Mouse (Mus musculus): ENCODE measurements around the gene Arhgap31. TPM values are rescaled to one million over a fixed set of nuclear protein-coding genes. Genes with fewer than 3 reads are reported as not detected.
"Not testable (repeated sequence)": the region's sequence is repeated elsewhere in the genome, so short reads cannot be mapped to it uniquely, and the experiment has no call there.

Arhgap31 gene
- polyA plus RNA-seq, 1 experiment from 2014 or later = 10.1 TPM

- H3K4me2 ChIP-seq (replicated peaks) = no peak overlapping the region
- no peaks in the 10 kb centered on the region for H3K27me3 ChIP-seq (replicated peaks)
- no peak overlapping the region for H3K27ac ChIP-seq
- no peak for ATAC-seq (ENCODE audit: low FRiP score, low read depth)
- H3K36me3 ChIP-seq = no peaks in the 10 kb centered on the region
- no peaks in the 10 kb centered on the region for H3K4me1 ChIP-seq
- WGBS = 79% methylated on average over 5 of the region's 5 CpGs
- H3K9ac ChIP-seq = no peak overlapping the region
- H3K9me3 ChIP-seq = no peaks in the 10 kb centered on the region
- H3K4me3 ChIP-seq = no peak overlapping the region
These were observed 17.5 kb downstream of the Arhgap31 start for GRCm38 (mm10) chr16:38695557-38695956.

- Histone ChIP-seq H3K9me3 (no peaks in the 10 kb centered on the region), H3K27ac (no peak overlapping the region), H3K27me3 (replicated peaks) (no peaks in the 10 kb centered on the region), H3K36me3 (no peaks in the 10 kb centered on the region), H3K9ac (no peak overlapping the region), H3K4me1 (no peaks in the 10 kb centered on the region), H3K4me2 (replicated peaks) (no peak overlapping the region), H3K4me3 (no peak overlapping the region)
- 90% methylated on average over 6 of the region's 6 CpGs for WGBS
- ATAC-seq (ENCODE audit: low FRiP score, low read depth) = no peak
These were observed 18.1 kb downstream of the Arhgap31 start for GRCm38 (mm10) chr16:38694906-38695540.

GRCm38 (mm10) chr16:38690501-38690900 is 22.6 kb downstream of the Arhgap31 start:
- H3K27ac ChIP-seq = no peak overlapping the region
- H3K9ac ChIP-seq = no peak overlapping the region
- no peak for ATAC-seq (ENCODE audit: low FRiP score, low read depth)
- H3K36me3 ChIP-seq = no peaks in the 10 kb centered on the region
- no peaks in the 10 kb centered on the region for H3K4me1 ChIP-seq
- 92% methylated on average over 5 of the region's 5 CpGs for WGBS
- H3K4me2 ChIP-seq (replicated peaks) = no peak overlapping the region
- no peaks in the 10 kb centered on the region for H3K27me3 ChIP-seq (replicated peaks)
- H3K9me3 ChIP-seq = no peaks in the 10 kb centered on the region
- H3K4me3 ChIP-seq = no peak overlapping the region

GRCm38 (mm10) chr16:38689786-38690185 is 23.3 kb downstream of the Arhgap31 start:
- no peaks in the 10 kb centered on the region for H3K27me3 ChIP-seq (replicated peaks)
- H3K4me2 ChIP-seq (replicated peaks) = no peak overlapping the region
- no peaks in the 10 kb centered on the region for H3K4me1 ChIP-seq
- H3K36me3 ChIP-seq = no peaks in the 10 kb centered on the region
- 89% methylated on average over 10 of the region's 10 CpGs for WGBS
- no peak overlapping the region for H3K27ac ChIP-seq
- no peak overlapping the region for H3K9ac ChIP-seq
- no peaks in the 10 kb centered on the region for H3K9me3 ChIP-seq
- no peak overlapping the region for H3K4me3 ChIP-seq
- no peak for ATAC-seq (ENCODE audit: low FRiP score, low read depth)

GRCm38 (mm10) chr16:38688531-38689264 is 24.4 kb downstream of the Arhgap31 start:
- WGBS = 91% methylated on average over 12 of the region's 12 CpGs
- H3K36me3 ChIP-seq = no peaks in the 10 kb centered on the region
- no peaks in the 10 kb centered on the region for H3K27me3 ChIP-seq (replicated peaks)
- H3K27ac ChIP-seq = no peak overlapping the region
- ATAC-seq (ENCODE audit: low FRiP score, low read depth) = no peak
- no peak overlapping the region for H3K9ac ChIP-seq
- no peak overlapping the region for H3K4me2 ChIP-seq (replicated peaks)
- H3K4me3 ChIP-seq = no peak overlapping the region
- no peaks in the 10 kb centered on the region for H3K9me3 ChIP-seq
- H3K4me1 ChIP-seq = no peaks in the 10 kb centered on the region

GRCm38 (mm10) chr16:38687673-38688072 is 25.4 kb downstream of the Arhgap31 start:
- Histone ChIP-seq H3K4me3 (no peak overlapping the region), H3K9ac (no peak overlapping the region), H3K27me3 (replicated peaks) (no peaks in the 10 kb centered on the region), H3K27ac (no peak overlapping the region), H3K36me3 (no peaks in the 10 kb centered on the region), H3K9me3 (no peaks in the 10 kb centered on the region), H3K4me2 (replicated peaks) (no peak overlapping the region), H3K4me1 (no peaks in the 10 kb centered on the region)
- 77% methylated on average over 6 of the region's 6 CpGs for WGBS
- ATAC-seq (ENCODE audit: low FRiP score, low read depth) = no peak

GRCm38 (mm10) chr16:38683094-38683493 is 30.0 kb downstream of the Arhgap31 start:
- peaks cover 3% of the 10 kb centered on the region; the same call in 1 of the 2 replicates for H3K4me1 ChIP-seq
- H3K4me2 ChIP-seq (replicated peaks) = no peak overlapping the region
- no peak overlapping the region for H3K4me3 ChIP-seq
- H3K9me3 ChIP-seq = no peaks in the 10 kb centered on the region
- H3K27ac ChIP-seq = no peak overlapping the region
- H3K9ac ChIP-seq = no peak overlapping the region
- 56% methylated on average over 7 of the region's 7 CpGs for WGBS
- H3K36me3 ChIP-seq = no peaks in the 10 kb centered on the region
- no peaks in the 10 kb centered on the region for H3K27me3 ChIP-seq (replicated peaks)
- ATAC-seq (ENCODE audit: low FRiP score, low read depth) = no peak

- ATAC-seq (ENCODE audit: low FRiP score, low read depth) = no peak
- H3K27me3 ChIP-seq (replicated peaks) = no peaks in the 10 kb centered on the region
- H3K9me3 ChIP-seq = no peaks in the 10 kb centered on the region
- no peak overlapping the region for H3K9ac ChIP-seq
- H3K27ac ChIP-seq = no peak overlapping the region
- peaks cover 3% of the 10 kb centered on the region; the same call in 1 of the 2 replicates for H3K4me1 ChIP-seq
- no peak overlapping the region for H3K4me2 ChIP-seq (replicated peaks)
- no peaks in the 10 kb centered on the region for H3K36me3 ChIP-seq
- 85% methylated on average over 2 of the region's 2 CpGs for WGBS
- no peak overlapping the region for H3K4me3 ChIP-seq
These were observed 31.8 kb downstream of the Arhgap31 start for GRCm38 (mm10) chr16:38681313-38681712.

GRCm38 (mm10) chr16:38679431-38680021 is 33.5 kb downstream of the Arhgap31 start:
- H3K4me2 ChIP-seq (replicated peaks) = no peak overlapping the region
- H3K4me1 ChIP-seq = peaks cover 3% of the 10 kb centered on the region; the same call in 1 of the 2 replicates
- no peak overlapping the region for H3K4me3 ChIP-seq
- no peak overlapping the region for H3K9ac ChIP-seq
- H3K36me3 ChIP-seq = no peaks in the 10 kb centered on the region
- no peaks in the 10 kb centered on the region for H3K27me3 ChIP-seq (replicated peaks)
- ATAC-seq (ENCODE audit: low FRiP score, low read depth) = no peak
- H3K9me3 ChIP-seq = no peaks in the 10 kb centered on the region
- H3K27ac ChIP-seq = no peak overlapping the region
- WGBS = 56% methylated on average over 12 of the region's 12 CpGs

- H3K4me3 ChIP-seq = no peak overlapping the region
- no peaks in the 10 kb centered on the region for H3K27me3 ChIP-seq (replicated peaks)
- no peak for ATAC-seq (ENCODE audit: low FRiP score, low read depth)
- no peak overlapping the region for H3K4me2 ChIP-seq (replicated peaks)
- H3K36me3 ChIP-seq = no peaks in the 10 kb centered on the region
- no peak overlapping the region for H3K9ac ChIP-seq
- no peaks in the 10 kb centered on the region for H3K9me3 ChIP-seq
- no peak overlapping the region for H3K27ac ChIP-seq
- 83% methylated on average over 8 of the region's 8 CpGs for WGBS
- peaks cover 3% of the 10 kb centered on the region; the same call in 1 of the 2 replicates for H3K4me1 ChIP-seq
These were observed 34.2 kb downstream of the Arhgap31 start for GRCm38 (mm10) chr16:38678853-38679252.

GRCm38 (mm10) chr16:38677941-38678340 is 35.1 kb downstream of the Arhgap31 start:
- not testable (repeated sequence) for H3K9ac ChIP-seq; H3K9me3 ChIP-seq; H3K4me2 ChIP-seq (replicated peaks); H3K4me3 ChIP-seq; H3K4me1 ChIP-seq; H3K36me3 ChIP-seq; H3K27me3 ChIP-seq (replicated peaks); H3K27ac ChIP-seq; ATAC-seq (ENCODE audit: low FRiP score, low read depth)
- 76% methylated on average over 2 of the region's 2 CpGs for WGBS

- no peak for ATAC-seq (ENCODE audit: low FRiP score, low read depth)
- H3K27ac ChIP-seq = no peak overlapping the region
- H3K4me3 ChIP-seq = no peak overlapping the region
- WGBS = 93% methylated on average over 6 of the region's 6 CpGs
- H3K9ac ChIP-seq = no peak overlapping the region
- H3K27me3 ChIP-seq (replicated peaks) = no peaks in the 10 kb centered on the region
- no peak overlapping the region for H3K4me2 ChIP-seq (replicated peaks)
- H3K36me3 ChIP-seq = no peaks in the 10 kb centered on the region
- H3K4me1 ChIP-seq = peaks cover 3% of the 10 kb centered on the region; the same call in 1 of the 2 replicates
- H3K9me3 ChIP-seq = no peaks in the 10 kb centered on the region
These were observed 35.9 kb downstream of the Arhgap31 start for GRCm38 (mm10) chr16:38677171-38677570.
